Mouse (Mus musculus) embryo, embryonic 10 days (tissue): ENCODE measurements around the gene Slc35d2.
A peak's percentile ranks its signal among the peaks of the same experiment; 100 is the strongest.

Experiments used
- DNase-seq: peaks from one replicate; pipeline ENCODE4 v3.0.0-alpha.2; 2015; ENCODE audit warnings: low spot score

Slc35d2 gene

GRCm38 (mm10) chr13:64128858-64129615 lies at the start of gene Slc35d2:
Slc35d2 (minus strand) TSS chr13:64129368.
- peak; percentile 30 for DNase-seq

GRCm38 (mm10) chr13:64178000-64178399 lies 48.8 kb upstream of the Slc35d2 start:
- DNase-seq = no peak

- DNase-seq = no peak
Measured at GRCm38 (mm10) chr13:64169746-64170145, 40.6 kb upstream of the Slc35d2 start.

GRCm38 (mm10) chr13:64163147-64163715 lies 34.1 kb upstream of the Slc35d2 start:
- no peak for DNase-seq

- peak; percentile 61 for DNase-seq
Measured at GRCm38 (mm10) chr13:64162626-64163025, 33.5 kb upstream of the Slc35d2 start.

GRCm38 (mm10) chr13:64161916-64162611 lies 32.9 kb upstream of the Slc35d2 start:
- no peak for DNase-seq

- DNase-seq = peak; percentile 99
Measured at GRCm38 (mm10) chr13:64161548-64161915, 32.4 kb upstream of the Slc35d2 start, which contains the start of gene Habp4. Habp4 (plus strand) TSS chr13:64161824.

- DNase-seq = peak; percentile 14
Measured at GRCm38 (mm10) chr13:64156966-64157365, 27.8 kb upstream of the Slc35d2 start.

- peak; percentile 74 for DNase-seq
Measured at GRCm38 (mm10) chr13:64155171-64155571, 26.0 kb upstream of the Slc35d2 start.

- DNase-seq = peak; percentile 27
Measured at GRCm38 (mm10) chr13:64154651-64155050, 25.5 kb upstream of the Slc35d2 start.

- DNase-seq = peak; percentile 71
Measured at GRCm38 (mm10) chr13:64153751-64154267, 24.6 kb upstream of the Slc35d2 start.

- peak; percentile 99 for DNase-seq
Measured at GRCm38 (mm10) chr13:64153083-64153682, 24.0 kb upstream of the Slc35d2 start, which contains the start of gene Zfp367. Zfp367 (minus strand) TSS chr13:64153202.

- DNase-seq = peak; percentile 44
Measured at GRCm38 (mm10) chr13:64152671-64153082, 23.5 kb upstream of the Slc35d2 start.

GRCm38 (mm10) chr13:64152241-64152669 lies 23.1 kb upstream of the Slc35d2 start:
- peak; percentile 94 for DNase-seq

- peak; percentile 13 for DNase-seq
Measured at GRCm38 (mm10) chr13:64150121-64150520, 21.0 kb upstream of the Slc35d2 start.

- peak; percentile 58 for DNase-seq
Measured at GRCm38 (mm10) chr13:64129616-64130375, 628 bp upstream of the Slc35d2 start.

- DNase-seq = no peak
Measured at GRCm38 (mm10) chr13:64126316-64126715, 2.9 kb downstream of the Slc35d2 start.

- DNase-seq = no peak
Measured at GRCm38 (mm10) chr13:64124886-64125285, 4.3 kb downstream of the Slc35d2 start.

GRCm38 (mm10) chr13:64123491-64124188 lies 5.5 kb downstream of the Slc35d2 start:
- DNase-seq = no peak

GRCm38 (mm10) chr13:64120760-64121159 lies 8.4 kb downstream of the Slc35d2 start:
- DNase-seq = no peak

GRCm38 (mm10) chr13:64117442-64117841 lies 11.7 kb downstream of the Slc35d2 start:
- no peak for DNase-seq
